Comparison of ENCODE assay signal across 8 mouse cellular contexts in genomic region chr19:5843781-5844691, GRCm38 (mm10). TPM values are rescaled to one million over a fixed set of nuclear protein-coding genes. Genes with fewer than 3 reads are reported as not detected.
DNase-seq lines count a peak whose midpoint lies in the region; ATAC-seq and TF ChIP-seq lines count a peak whose summit lies in the region.

No protein-coding gene starts in this region.

- no peak for ATAC-seq in CD4-positive, CD25-positive, alpha-beta regulatory T cell, adult 4 months
- no peak for ATAC-seq in forebrain, embryonic 13.5 days

- H3K79me2 ChIP-seq in macrophage (ENCODE audit: inconsistent target): peaks cover 83% of the 10 kb centered on the region

- DNase-seq in CD4-positive, CD25-positive, alpha-beta regulatory T cell, adult 2 months (ENCODE audit: low read depth, low spot score): peak; percentile 63
- DNase-seq in R1 (ENCODE audit: low read depth, low spot score): peak; percentile 41
- peak; percentile 58 for DNase-seq in kidney, adult 18-20 months
- peak; percentile 44 for DNase-seq in thymus, adult 2 months
- DNase-seq in embryo, embryonic 10 days (ENCODE audit: low spot score): no peak

- peak overlapping the region; percentile 33 for H3K27ac ChIP-seq in forebrain, embryonic 13.5 days
- H3K27ac ChIP-seq in macrophage: peak overlapping the region; percentile 100
- H3K27ac ChIP-seq in thymus, adult 2 months (ENCODE audit: control insufficient read depth, insufficient read depth, low read length): peak overlapping the region; percentile 96

- H3K4me1 ChIP-seq in forebrain, embryonic 13.5 days: peaks cover 74% of the 10 kb centered on the region
- peaks cover 54% of the 10 kb centered on the region for H3K4me1 ChIP-seq in thymus, adult 2 months (replicated peaks; ENCODE audit: control insufficient read depth, insufficient read depth, low read length)

- TF ChIP-seq CTCF in thymus, adult 2 months (IDR thresholded peaks at IDR 0.05; ENCODE audit: borderline replicate concordance, control insufficient read depth, extremely low read depth, insufficient read depth, low read length, poor library complexity): no peak

- no peaks in the 10 kb centered on the region for H3K36me3 ChIP-seq in forebrain, embryonic 13.5 days (ENCODE audit: poor library complexity, severe bottlenecking)
- H3K36me3 ChIP-seq in macrophage (ENCODE audit: inconsistent target): no peaks in the 10 kb centered on the region
- no peaks in the 10 kb centered on the region for H3K36me3 ChIP-seq in thymus, adult 2 months (ENCODE audit: control insufficient read depth, insufficient read depth, low read length)

- no peaks in the 10 kb centered on the region for H3K27me3 ChIP-seq in forebrain, embryonic 13.5 days
- H3K27me3 ChIP-seq in thymus, adult 2 months (ENCODE audit: control insufficient read depth, insufficient read depth, low read length): no peaks in the 10 kb centered on the region

- WGBS in forebrain, embryonic 13.5 days: 86% methylated on average over 30 of the region's 30 CpGs
- 0% methylated on average over 23 of the region's 30 CpGs for WGBS in macrophage (ENCODE audit: missing documents)
- 4% methylated on average over 30 of the region's 30 CpGs for WGBS in thymus, adult 2 months

- TF ChIP-seq POLR2A in thymus, adult 2 months (IDR thresholded peaks at IDR 0.05; ENCODE audit: control insufficient read depth, extremely low read depth, insufficient read depth, low read length, poor library complexity): 0 out of 2 replicates have a peak, but pooled peaks have one; percentile 11

- H3K4me3 ChIP-seq in forebrain, embryonic 13.5 days: no peak overlapping the region
- peak overlapping the region; percentile 98 for H3K4me3 ChIP-seq in macrophage (ENCODE audit: inconsistent target)
- peak overlapping the region; percentile 97 for H3K4me3 ChIP-seq in thymus, adult 2 months (ENCODE audit: control insufficient read depth, insufficient read depth, low read length)

- H3K9ac ChIP-seq in forebrain, embryonic 13.5 days: peak overlapping the region; percentile 30; the same call in 1 of the 2 replicates

- peak overlapping the region; percentile 22 for H3K4me2 ChIP-seq in forebrain, embryonic 13.5 days

- H3K9me3 ChIP-seq in forebrain, embryonic 13.5 days (replicated peaks): no peaks in the 10 kb centered on the region

RNA-seq across cellular contexts. Expression of gene Frmd8, which starts 31.0 kb away (rescaled TPM):
- polyA plus RNA-seq in CD4-positive, CD25-positive, alpha-beta regulatory T cell, adult 4 months (2017; shearing (Covaris generic)): 10 to 100 TPM; 62.6 to 85.3 TPM
- polyA plus RNA-seq in forebrain, embryonic 13.5 days (2015; fragmentation: Nextera tagmentation; extraction: Ambion mirVana): 21.7 and 26.2 TPM in 2 replicates
- total RNA-seq in macrophage (2018; cell fraction: chromatin; rRNA removed): 10 to 100 TPM in 20 of 26 experiments, 1 to 10 TPM in 6; 4.2 to 72.2 (median 26.5) TPM
- 10 to 100 TPM; 14.6 to 30.6 (median 23.5) TPM for total RNA-seq in macrophage (2018; cell fraction: cytosol; rRNA removed)
- total RNA-seq in macrophage (2018; cell fraction: nucleus; rRNA removed): 10 to 100 TPM in 25 of 26 experiments, 1 to 10 TPM in 1; 8.8 to 44.5 (median 22.9) TPM
- 8.1 to 26.2 TPM (median 19.8 TPM) in 3 replicates for polyA plus RNA-seq in macrophage (2018)
- 121 and 129 TPM in 2 replicates for polyA plus RNA-seq in thymus, adult 2 months (2012; rRNA removed)

RNA-seq across cellular contexts. Expression of gene Slc25a45, which starts 33.6 kb away (rescaled TPM):
- polyA plus RNA-seq in CD4-positive, CD25-positive, alpha-beta regulatory T cell, adult 4 months (2017; shearing (Covaris generic)): 10 to 100 TPM; 51.6 to 73.7 TPM
- 1.2 and 1.4 TPM in 2 replicates for polyA plus RNA-seq in forebrain, embryonic 13.5 days (2015; fragmentation: Nextera tagmentation; extraction: Ambion mirVana)
- total RNA-seq in macrophage (2018; cell fraction: chromatin; rRNA removed): 100 to 1,000 TPM in 13 of 26 experiments, 10 to 100 TPM in 11, 1 to 10 TPM in 2; 8.2 to 252 (median 93.8) TPM
- total RNA-seq in macrophage (2018; cell fraction: cytosol; rRNA removed): 10 to 100 TPM; 23.1 to 86.6 (median 55.7) TPM
- total RNA-seq in macrophage (2018; cell fraction: nucleus; rRNA removed): 100 to 1,000 TPM in 15 of 26 experiments, 10 to 100 TPM in 11; 18.0 to 263 (median 107) TPM
- 44.6 to 74.8 TPM (median 53.2 TPM) in 3 replicates for polyA plus RNA-seq in macrophage (2018)
- 57.5 and 57.9 TPM in 2 replicates for polyA plus RNA-seq in thymus, adult 2 months (2012; rRNA removed)

RNA-seq across cellular contexts. Expression of gene Tigd3, which starts 49.9 kb away (rescaled TPM):
- under 1 TPM; 0.51 to 0.84 TPM for polyA plus RNA-seq in CD4-positive, CD25-positive, alpha-beta regulatory T cell, adult 4 months (2017; shearing (Covaris generic))
- 13.1 and 15.5 TPM in 2 replicates for polyA plus RNA-seq in forebrain, embryonic 13.5 days (2015; fragmentation: Nextera tagmentation; extraction: Ambion mirVana)
- total RNA-seq in macrophage (2018; cell fraction: chromatin; rRNA removed): 1 to 10 TPM; 1.4 to 4.4 (median 2.5) TPM
- under 1 TPM in 24 of 26 experiments, not detected in 2; 0.07 to 0.34 (median 0.16) TPM for total RNA-seq in macrophage (2018; cell fraction: cytosol; rRNA removed)
- total RNA-seq in macrophage (2018; cell fraction: nucleus; rRNA removed): 1 to 10 TPM in 25 of 26 experiments, under 1 TPM in 1; 0.81 to 6.3 (median 2.3) TPM
- polyA plus RNA-seq in macrophage (2018): 0.16 to 0.59 TPM (median 0.16 TPM) in 3 replicates
- 4.0 and 4.7 TPM in 2 replicates for polyA plus RNA-seq in thymus, adult 2 months (2012; rRNA removed)

Comparison
In these comparisons a context has a peak if more than half of its experiments do, and no peak if none do; other contexts are left out.
1. H3K27ac ChIP-seq: peak in every context shown above with its lines; median percentile 100 in macrophage; 96 in thymus, adult 2 months; 33 in forebrain, embryonic 13.5 days.
2. RNA of gene Slc25a45, which starts 33.6 kb away (polyA plus RNA-seq): 51.6 to 73.7 TPM in CD4-positive, CD25-positive, alpha-beta regulatory T cell, adult 4 months, 57.5 to 57.9 TPM in thymus, adult 2 months and 44.6 to 74.8 TPM in macrophage; 1.2 to 1.4 TPM in forebrain, embryonic 13.5 days; every median in the first group is over 10 times any median in the second.